Mouse (Mus musculus) spleen, adult 2 months (tissue): ENCODE results near the gene Gm42906.

ENCODE experiments used
- CTCF ChIP-seq: fragments of 200-500 bp; IDR thresholded peaks from 2 replicates; pipeline ENCODE4 v1.5.1; 2011; ENCODE audit warnings: mild to moderate bottlenecking, inconsistent platforms; ENCODE audit not compliant: insufficient read depth, insufficient read length, insufficient replicate concordance; ENCODE audit errors: extremely low read depth
- POLR2A ChIP-seq: fragments of 200-500 bp; IDR thresholded peaks from 2 replicates; pipeline ENCODE4 v1.6.1; 2011; ENCODE audit warnings: low read depth, low read length, inconsistent platforms

GRCm38 (mm10) chr5:151069569-151069968 lies 358.4 kb downstream of the Gm42906 start:
- TF ChIP-seq POLR2A: no peak
- TF ChIP-seq CTCF: no peak
